Comparison of ENCODE assay signal across 26 mouse cellular contexts in genomic region chr3:33163821-33164220, GRCm38 (mm10). TPM values are rescaled to one million over a fixed set of nuclear protein-coding genes. Genes with fewer than 3 reads are reported as not detected.
DNase-seq lines count a peak whose midpoint lies in the region; ATAC-seq and TF ChIP-seq lines count a peak whose summit lies in the region.
"Had no signal": no experiment of that assay in that cellular context is flagged by ENCODE, and none has a peak within 500 bp of the region (broad histone marks: within the 10 kb centered on the region; RNA-seq: fewer than 3 reads in every experiment).

No protein-coding gene starts in this region.

- no peaks in the 10 kb centered on the region for H3K9me3 ChIP-seq in kidney, postnatal 0 days (replicated peaks; ENCODE audit: low read length)
- H3K9me3 ChIP-seq in kidney, embryonic 16.5 days (ENCODE audit: low read length), result no peaks in the 10 kb centered on the region
- no peaks in the 10 kb centered on the region for H3K9me3 ChIP-seq in midbrain, embryonic 15.5 days
- no peaks in the 10 kb centered on the region for H3K9me3 ChIP-seq in midbrain, embryonic 11.5 days (ENCODE audit: control insufficient read depth, low read length)
- no peaks in the 10 kb centered on the region for H3K9me3 ChIP-seq in neural tube, embryonic 15.5 days (replicated peaks)
- H3K9me3 ChIP-seq: embryonic facial prominence, embryonic 15.5 days; forebrain, embryonic 13.5 days; G1E; heart, embryonic 10.5 days; heart, embryonic 15.5 days; hindbrain, embryonic 12.5 days; limb, embryonic 10.5 days; limb, embryonic 15.5 days; liver, embryonic 13.5 days had no signal

- H3K9ac ChIP-seq in kidney, postnatal 0 days (ENCODE audit: low read depth, low read length), result no peak overlapping the region
- H3K9ac ChIP-seq in kidney, embryonic 16.5 days (replicated peaks; ENCODE audit: low read length), result no peak overlapping the region
- H3K9ac ChIP-seq in midbrain, embryonic 15.5 days, result no peak overlapping the region
- no peak overlapping the region for H3K9ac ChIP-seq in midbrain, embryonic 11.5 days (ENCODE audit: low read length)
- no peak overlapping the region for H3K9ac ChIP-seq in neural tube, embryonic 15.5 days (replicated peaks)
- H3K9ac ChIP-seq: embryonic facial prominence, embryonic 15.5 days; forebrain, embryonic 13.5 days; heart, embryonic 15.5 days; hindbrain, embryonic 12.5 days; limb, embryonic 15.5 days; liver, embryonic 13.5 days had no signal

- DNase-seq in kidney, postnatal 0 days (ENCODE audit: low spot score), result peak; percentile 2
- no peak for DNase-seq in midbrain, embryonic 11.5 days (ENCODE audit: low spot score, missing footprints)
- DNase-seq in brain, embryonic 14.5 days (ENCODE audit: low read depth), result peak; percentile 32
- DNase-seq: adrenal gland, adult 8-10 months; B cell, adult 2 months; cerebellum, adult 9-10 months; cerebellum, postnatal 36 days; gastrocnemius, postnatal 25 days; heart, adult 11 months; kidney, adult 8-10 months; kidney, postnatal 25 days; liver, embryonic 13.5 days; lung, adult 2 months; lung, postnatal 14 days had no signal

- no peaks in the 10 kb centered on the region for H3K36me3 ChIP-seq in kidney, postnatal 0 days (ENCODE audit: insufficient read depth, low read length)
- H3K36me3 ChIP-seq in kidney, embryonic 16.5 days (ENCODE audit: insufficient read depth, low read length), result no peaks in the 10 kb centered on the region
- no peaks in the 10 kb centered on the region for H3K36me3 ChIP-seq in midbrain, embryonic 15.5 days (replicated peaks)
- no peaks in the 10 kb centered on the region for H3K36me3 ChIP-seq in midbrain, embryonic 11.5 days (ENCODE audit: control insufficient read depth, insufficient read depth, low read length)
- no peaks in the 10 kb centered on the region for H3K36me3 ChIP-seq in neural tube, embryonic 15.5 days
- H3K36me3 ChIP-seq: embryonic facial prominence, embryonic 15.5 days; G1E; heart, embryonic 10.5 days; heart, embryonic 15.5 days; hindbrain, embryonic 12.5 days; limb, embryonic 10.5 days; limb, embryonic 15.5 days; liver, embryonic 13.5 days had no signal

- H3K27me3 ChIP-seq in kidney, postnatal 0 days (ENCODE audit: insufficient read depth, low read length), result no peaks in the 10 kb centered on the region
- H3K27me3 ChIP-seq in kidney, embryonic 16.5 days (ENCODE audit: insufficient read depth, low read length), result no peaks in the 10 kb centered on the region
- H3K27me3 ChIP-seq in midbrain, embryonic 15.5 days (replicated peaks), result no peaks in the 10 kb centered on the region
- H3K27me3 ChIP-seq in midbrain, embryonic 11.5 days (ENCODE audit: control insufficient read depth, insufficient read depth, low read length), result no peaks in the 10 kb centered on the region
- no peaks in the 10 kb centered on the region for H3K27me3 ChIP-seq in neural tube, embryonic 15.5 days (replicated peaks)
- H3K27me3 ChIP-seq: embryonic facial prominence, embryonic 15.5 days; forebrain, embryonic 13.5 days; heart, embryonic 15.5 days; hindbrain, embryonic 12.5 days; limb, embryonic 15.5 days; liver, embryonic 13.5 days had no signal

- no peak overlapping the region for H3K27ac ChIP-seq in kidney, postnatal 0 days
- no peak overlapping the region for H3K27ac ChIP-seq in kidney, embryonic 16.5 days (ENCODE audit: low read length)
- H3K27ac ChIP-seq in midbrain, embryonic 15.5 days, result no peak overlapping the region
- H3K27ac ChIP-seq in midbrain, embryonic 11.5 days (ENCODE audit: low read depth, low read length), result no peak overlapping the region
- no peak overlapping the region for H3K27ac ChIP-seq in neural tube, embryonic 15.5 days (replicated peaks)
- H3K27ac ChIP-seq: embryonic facial prominence, embryonic 15.5 days; forebrain, embryonic 13.5 days; heart, embryonic 10.5 days; heart, embryonic 15.5 days; hindbrain, embryonic 12.5 days; limb, embryonic 10.5 days; limb, embryonic 15.5 days; liver, embryonic 13.5 days had no signal

- no peak overlapping the region for H3K4me2 ChIP-seq in kidney, postnatal 0 days (ENCODE audit: low read length)
- no peak overlapping the region for H3K4me2 ChIP-seq in kidney, embryonic 16.5 days (replicated peaks; ENCODE audit: low read depth, low read length)
- H3K4me2 ChIP-seq in midbrain, embryonic 15.5 days, result no peak overlapping the region
- no peak overlapping the region for H3K4me2 ChIP-seq in midbrain, embryonic 11.5 days
- no peak overlapping the region for H3K4me2 ChIP-seq in neural tube, embryonic 15.5 days
- H3K4me2 ChIP-seq: embryonic facial prominence, embryonic 15.5 days; forebrain, embryonic 13.5 days; heart, embryonic 15.5 days; hindbrain, embryonic 12.5 days; limb, embryonic 15.5 days; liver, embryonic 13.5 days had no signal

- no peak for TF ChIP-seq POLR2A in brain, embryonic 14.5 days (IDR thresholded peaks at IDR 0.05; ENCODE audit: borderline replicate concordance, extremely low read depth, insufficient read depth, insufficient read length, poor library complexity, severe bottlenecking)

- no peak for ATAC-seq in kidney, postnatal 0 days (replicated peaks; ENCODE audit: low FRiP score, low read depth)
- no peak for ATAC-seq in kidney, embryonic 16.5 days (ENCODE audit: low FRiP score, low TSS enrichment)
- 0 out of 2 replicates have a peak, but pooled peaks have one; percentile 39 for ATAC-seq in midbrain, embryonic 15.5 days (replicated peaks)
- no peak for ATAC-seq in midbrain, embryonic 11.5 days (ENCODE audit: low FRiP score)
- ATAC-seq in neural tube, embryonic 15.5 days (ENCODE audit: low FRiP score), result no peak
- ATAC-seq: forebrain, embryonic 13.5 days; intestine, embryonic 16.5 days had no signal

- TF ChIP-seq CTCF in kidney, postnatal 0 days (IDR thresholded peaks at IDR 0.05; ENCODE audit: low read depth), result peak; percentile 14; the same call in 1 of the 2 replicates
- peak; percentile 18; the same call in 1 of the 2 replicates for TF ChIP-seq CTCF in brain, embryonic 14.5 days (IDR thresholded peaks at IDR 0.05; ENCODE audit: borderline replicate concordance, extremely low read depth, insufficient read depth, insufficient read length)

- H3K4me3 ChIP-seq in kidney, postnatal 0 days (replicated peaks; ENCODE audit: low read depth, low read length), result no peak overlapping the region
- no peak overlapping the region for H3K4me3 ChIP-seq in kidney, embryonic 16.5 days (ENCODE audit: low read length)
- no peak overlapping the region for H3K4me3 ChIP-seq in midbrain, embryonic 15.5 days
- no peak overlapping the region for H3K4me3 ChIP-seq in midbrain, embryonic 11.5 days (ENCODE audit: low read depth, low read length)
- no peak overlapping the region for H3K4me3 ChIP-seq in neural tube, embryonic 15.5 days (replicated peaks)
- H3K4me3 ChIP-seq: embryonic facial prominence, embryonic 15.5 days; forebrain, embryonic 13.5 days; heart, embryonic 10.5 days; heart, embryonic 15.5 days; hindbrain, embryonic 12.5 days; limb, embryonic 10.5 days; limb, embryonic 15.5 days; liver, embryonic 13.5 days had no signal

- H3K4me1 ChIP-seq in kidney, postnatal 0 days (replicated peaks; ENCODE audit: insufficient read depth, low read length), result no peaks in the 10 kb centered on the region
- H3K4me1 ChIP-seq in kidney, embryonic 16.5 days (ENCODE audit: insufficient read depth, low read length), result no peaks in the 10 kb centered on the region
- H3K4me1 ChIP-seq in midbrain, embryonic 15.5 days, result no peaks in the 10 kb centered on the region
- H3K4me1 ChIP-seq in midbrain, embryonic 11.5 days (ENCODE audit: control insufficient read depth, insufficient read depth, low read length), result no peaks in the 10 kb centered on the region
- H3K4me1 ChIP-seq in neural tube, embryonic 15.5 days, result no peaks in the 10 kb centered on the region
- H3K4me1 ChIP-seq: embryonic facial prominence, embryonic 15.5 days; forebrain, embryonic 13.5 days; heart, embryonic 10.5 days; heart, embryonic 15.5 days; limb, embryonic 15.5 days; liver, embryonic 13.5 days had no signal

RNA-seq across cellular contexts. Expression of gene Pex5l, which starts 20.8 kb away (rescaled TPM):
- polyA plus RNA-seq in kidney, postnatal 0 days (2015; fragmentation: Nextera tagmentation; extraction: Ambion mirVana), result 0.13 and 0.17 TPM in 2 replicates
- 0.05 and 0.06 TPM in 2 replicates for polyA plus RNA-seq in kidney, embryonic 16.5 days (2015; fragmentation: Nextera tagmentation; extraction: Ambion mirVana)
- polyA plus RNA-seq in midbrain, embryonic 15.5 days (2015; fragmentation: Nextera tagmentation; extraction: Ambion mirVana), result 1.8 and 2.4 TPM in 2 replicates
- 1.4 and 1.9 TPM in 2 replicates for polyA plus RNA-seq in midbrain, embryonic 11.5 days (2014; fragmentation: Nextera tagmentation; extraction: Ambion mirVana)
- 6.1 and 8.3 TPM in 2 replicates for polyA plus RNA-seq in brain, embryonic 14.5 days (2012; rRNA removed)
- polyA plus RNA-seq in neural tube, embryonic 15.5 days (2015; fragmentation: Nextera tagmentation; extraction: Ambion mirVana), result 3.5 and 4.5 TPM in 2 replicates
- polyA plus RNA-seq: G1E; heart, embryonic 15.5 days; liver, embryonic 13.5 days had no signal
